Mouse (Mus musculus): ENCODE measurements around the gene Ran. TPM values are rescaled to one million over a fixed set of nuclear protein-coding genes. Genes with fewer than 3 reads are reported as not detected.
A peak's percentile ranks its signal among the peaks of the same experiment; 100 is the strongest.

Ran gene
- polyA plus RNA-seq, 2 experiments = 221 to 461 TPM

DNA sequence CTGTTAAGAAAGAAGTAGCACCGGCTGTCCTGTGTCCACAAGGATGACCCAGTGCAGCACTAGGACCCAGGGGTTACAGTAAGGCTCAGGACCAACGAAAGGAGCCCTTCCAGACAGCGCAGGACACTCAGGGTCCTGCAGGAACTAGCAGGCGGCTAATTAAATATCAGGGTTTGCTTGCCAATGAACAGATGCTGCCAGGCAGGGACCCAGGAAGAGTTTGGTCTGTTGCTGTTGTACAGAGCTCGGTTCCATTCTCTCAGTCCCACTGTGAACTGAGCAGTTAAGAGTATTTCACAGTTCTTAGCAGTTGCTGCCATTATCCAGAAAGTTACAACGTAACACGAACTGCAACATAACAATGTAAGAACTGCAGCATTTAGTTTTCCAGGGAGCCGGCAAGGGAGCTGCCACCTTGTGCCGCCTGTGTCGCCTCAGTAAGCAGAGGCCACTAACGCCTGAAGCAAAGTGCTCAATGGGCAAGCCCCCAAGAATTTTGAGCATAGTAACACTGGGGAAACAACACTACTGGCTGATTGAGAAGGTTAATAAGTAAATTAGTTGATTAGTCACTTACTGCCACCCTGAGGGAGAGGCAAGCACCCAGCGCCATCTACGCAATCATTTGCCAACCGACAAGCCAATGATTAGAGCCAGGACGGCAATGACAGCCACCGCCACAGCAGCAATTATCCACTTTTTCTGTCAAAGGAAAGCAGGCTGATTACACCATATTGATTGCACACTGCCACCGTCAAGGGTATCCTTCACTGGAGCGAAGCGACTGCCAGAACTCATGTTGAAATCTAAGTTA is 32.5 kb upstream of the Ran start:
- TF ChIP-seq CTCF (IDR thresholded peaks at IDR 0.05; ENCODE audit: low read depth) (no peak), EP300 (IDR thresholded peaks at IDR 0.05; ENCODE audit: low read depth) (no peak)
- Histone ChIP-seq H3K27ac (no peak overlapping the region), H3K9me3 (ENCODE audit: control insufficient read depth, low read length) (no peaks in the 10 kb centered on the region), H3K4me1 (replicated peaks; ENCODE audit: control insufficient read depth in 2 of 2, insufficient read depth in 2 of 2, low read length in 1 of 2) (no peaks in the 10 kb centered on the region), H3K9ac (replicated peaks) (no peak overlapping the region), H3K36me3 (replicated peaks; ENCODE audit: control insufficient read depth, insufficient read depth, low read depth) (peaks cover 77% of the 10 kb centered on the region), H3K27me3 (ENCODE audit: control insufficient read depth, insufficient read depth, low read length) (no peaks in the 10 kb centered on the region), H3K4me3 (ENCODE audit: insufficient read depth in 1 of 2, low read depth in 2 of 2, low read length in 2 of 2) (no peak overlapping the region), H3K4me2 (ENCODE audit: low read depth) (no peak overlapping the region)
- ATAC-seq (ENCODE audit: insufficient read depth) (no peak), DNase-seq (ENCODE audit: low read depth in 3 of 3, low spot score in 3 of 3) (no peak)
- WGBS (ENCODE audit: insufficient replicate concordance) = 90% methylated on average over 19 of the region's 19 CpGs

DNA sequence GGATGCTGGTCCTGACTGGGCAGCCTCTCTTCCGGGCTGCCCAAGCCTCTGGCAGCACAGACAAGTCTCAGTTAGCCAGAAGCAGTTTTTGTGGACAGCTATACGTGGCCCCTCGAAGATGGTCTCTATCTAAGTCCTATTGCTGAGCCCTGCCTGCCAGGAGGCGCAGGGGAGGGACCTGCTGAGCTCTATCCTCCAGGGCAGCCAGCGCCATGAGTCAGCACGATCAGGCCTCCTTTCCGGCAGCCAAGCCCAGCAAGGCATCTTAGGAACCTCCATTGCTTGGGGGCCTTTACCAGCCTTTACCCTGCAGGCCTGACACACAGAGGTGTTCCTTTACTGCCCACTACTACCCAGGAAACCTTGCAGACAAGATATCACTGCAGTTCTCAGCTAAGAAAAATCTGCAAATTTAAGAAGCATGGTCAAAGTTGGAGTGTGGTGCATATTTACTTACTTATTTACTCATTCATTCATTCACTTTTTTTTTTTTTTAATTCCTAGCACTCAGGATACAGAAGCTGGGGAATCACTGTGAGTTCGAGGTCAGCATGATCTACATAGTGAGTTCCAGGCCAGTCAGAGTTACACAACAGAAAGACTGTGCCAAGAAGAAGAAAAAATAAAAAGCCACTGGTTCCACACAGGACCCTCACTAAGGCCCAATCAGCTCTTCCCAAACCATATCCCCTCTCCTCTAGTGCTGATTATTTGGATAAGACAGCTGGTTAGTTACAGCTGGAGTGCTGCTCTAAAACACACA is 19.0 kb upstream of the Ran start:
- Histone ChIP-seq H3K4me3 (ENCODE audit: insufficient read depth in 1 of 2, low read depth in 2 of 2, low read length in 2 of 2) (peak overlapping the region; percentile 18 to 23; a peak in 3 of 4 replicates), H3K9me3 (ENCODE audit: control insufficient read depth, low read length) (no peaks in the 10 kb centered on the region), H3K4me2 (ENCODE audit: low read depth) (peak overlapping the region; percentile 53), H3K27me3 (ENCODE audit: control insufficient read depth, insufficient read depth, low read length) (no peaks in the 10 kb centered on the region), H3K4me1 (replicated peaks; ENCODE audit: control insufficient read depth in 2 of 2, insufficient read depth in 2 of 2, low read length in 1 of 2) (peaks cover 50 to 52% of the 10 kb centered on the region in 2 experiments), H3K27ac (peak overlapping the region; percentile 81), H3K9ac (replicated peaks) (peak overlapping the region; percentile 38), H3K36me3 (replicated peaks; ENCODE audit: control insufficient read depth, insufficient read depth, low read depth) (peaks cover 57% of the 10 kb centered on the region)
- 11% methylated on average over 8 of the region's 8 CpGs for WGBS (ENCODE audit: insufficient replicate concordance)
- TF ChIP-seq EP300 (IDR thresholded peaks at IDR 0.05; ENCODE audit: low read depth) (peak; percentile 47), CTCF (IDR thresholded peaks at IDR 0.05; ENCODE audit: low read depth) (peak; percentile 84)
- ATAC-seq (ENCODE audit: insufficient read depth) (peak; percentile 85), DNase-seq (ENCODE audit: low read depth in 3 of 3, low spot score in 3 of 3) (peak; percentile 77 to 82 (median 80))

DNA sequence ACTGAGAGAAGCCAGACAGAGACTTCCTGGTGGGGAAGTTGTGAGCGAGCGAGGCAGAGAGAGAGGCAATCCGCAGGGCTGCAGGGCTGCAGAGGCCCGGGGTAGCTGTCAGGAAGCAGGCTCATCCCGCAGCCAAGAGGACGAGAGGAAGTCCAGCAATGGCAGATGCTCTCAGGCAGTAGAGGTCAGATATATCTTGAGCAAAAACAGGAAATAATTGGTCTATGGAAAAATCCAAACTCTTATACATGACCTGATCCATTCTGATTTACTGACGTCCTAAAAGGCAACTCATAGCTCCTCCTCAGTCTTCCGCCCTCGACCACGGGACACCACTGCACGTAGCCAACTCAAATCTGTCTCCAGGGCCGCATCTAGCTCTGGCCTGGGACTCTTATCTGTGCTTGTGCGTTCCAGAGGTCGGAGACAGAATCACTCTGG is 17.3 kb upstream of the Ran start:
- no peaks in the 10 kb centered on the region for H3K9me3 ChIP-seq (ENCODE audit: control insufficient read depth, low read length)
- H3K4me1 ChIP-seq (replicated peaks; ENCODE audit: control insufficient read depth in 2 of 2, insufficient read depth in 2 of 2, low read length in 1 of 2) = peaks cover 51 to 56% of the 10 kb centered on the region in 2 experiments
- peaks cover 45% of the 10 kb centered on the region for H3K36me3 ChIP-seq (replicated peaks; ENCODE audit: control insufficient read depth, insufficient read depth, low read depth)
- 11% methylated on average over 14 of the region's 14 CpGs for WGBS (ENCODE audit: insufficient replicate concordance)
- DNase-seq (ENCODE audit: low read depth in 3 of 3, low spot score in 3 of 3) (no peak), ATAC-seq (ENCODE audit: insufficient read depth) (peak; percentile 4; the same call in 1 of the 2 replicates)
- peak overlapping the region in 1 of 2 experiments; percentile 28; a peak in 2 of 4 replicates for H3K4me3 ChIP-seq (ENCODE audit: insufficient read depth in 1 of 2, low read depth in 2 of 2, low read length in 2 of 2)
- no peak for TF ChIP-seq CTCF (IDR thresholded peaks at IDR 0.05; ENCODE audit: low read depth)
- TF ChIP-seq EP300 (IDR thresholded peaks at IDR 0.05; ENCODE audit: low read depth) = no peak
- no peaks in the 10 kb centered on the region for H3K27me3 ChIP-seq (ENCODE audit: control insufficient read depth, insufficient read depth, low read length)
- peak overlapping the region; percentile 53 for H3K4me2 ChIP-seq (ENCODE audit: low read depth)
- H3K27ac ChIP-seq = peak overlapping the region; percentile 81
- H3K9ac ChIP-seq (replicated peaks) = 0 out of 2 replicates have a peak overlapping the region, but pooled peaks have one; percentile 19

DNA sequence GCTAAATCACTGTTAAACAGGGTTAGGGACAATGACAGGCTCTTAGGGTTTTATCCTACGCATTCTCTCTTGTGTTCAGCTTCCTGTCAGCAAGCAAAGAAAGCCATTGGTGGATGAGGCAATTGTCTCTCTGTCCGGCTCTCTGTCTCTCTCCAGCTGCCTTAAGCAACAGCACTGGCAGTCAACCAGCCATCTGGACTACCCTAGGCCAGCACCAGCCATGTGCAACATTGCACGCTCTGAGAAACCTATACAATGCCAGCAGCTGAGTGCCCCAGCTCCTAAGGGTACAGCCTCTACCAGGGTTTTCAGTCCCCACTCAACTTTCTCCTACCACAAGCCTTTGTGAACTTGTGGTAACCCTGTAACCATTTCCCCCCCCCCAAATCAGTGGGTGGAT is 14.5 kb upstream of the Ran start:
- Histone ChIP-seq H3K9ac (replicated peaks) (peak overlapping the region; percentile 97), H3K9me3 (ENCODE audit: control insufficient read depth, low read length) (no peaks in the 10 kb centered on the region), H3K27me3 (ENCODE audit: control insufficient read depth, insufficient read depth, low read length) (no peaks in the 10 kb centered on the region), H3K27ac (peak overlapping the region; percentile 92), H3K4me1 (replicated peaks; ENCODE audit: control insufficient read depth in 2 of 2, insufficient read depth in 2 of 2, low read length in 1 of 2) (peaks cover 59 to 65% of the 10 kb centered on the region in 2 experiments), H3K4me2 (ENCODE audit: low read depth) (peak overlapping the region; percentile 94), H3K36me3 (replicated peaks; ENCODE audit: control insufficient read depth, insufficient read depth, low read depth) (peaks cover 22% of the 10 kb centered on the region), H3K4me3 (ENCODE audit: insufficient read depth in 1 of 2, low read depth in 2 of 2, low read length in 2 of 2) (peak overlapping the region; percentile 82 to 100)
- TF ChIP-seq CTCF (IDR thresholded peaks at IDR 0.05; ENCODE audit: low read depth) (no peak), EP300 (IDR thresholded peaks at IDR 0.05; ENCODE audit: low read depth) (no peak)
- ATAC-seq (ENCODE audit: insufficient read depth) (no peak), DNase-seq (ENCODE audit: low read depth in 3 of 3, low spot score in 3 of 3) (no peak)
- 77% methylated on average over 3 of the region's 3 CpGs for WGBS (ENCODE audit: insufficient replicate concordance)

Measured in liver, embryonic 14.5 days (tissue).